Mouse (Mus musculus) liver, embryonic 14.5 days (tissue): ENCODE measurements at regions not wholly inside any gene's neighbourhood (a gene's known extent, or its start where the extent isn't known, plus 50 kb on each side); places are given as distances from the start of the nearest gene placed in this dataset.

Experiments
- CTCF ChIP-seq: IDR thresholded peaks from 2 replicates; pipeline ENCODE4 v1.5.1; 2016; ENCODE audit warnings: antibody characterized with exemption, low read depth, control low read depth
- EP300 ChIP-seq: IDR thresholded peaks from 2 replicates; pipeline ENCODE4 v1.6.1; 2016; ENCODE audit warnings: antibody characterized with exemption, low read depth

GRCm38 (mm10) chr9:43492236-43493000 is 181.8 kb downstream of the Trim29 start:
- no peak for TF ChIP-seq EP300
- TF ChIP-seq CTCF: no peak
